Mouse (Mus musculus) CD8-positive naive resting alpha-beta T cell, adult 2 months (primary cell): ENCODE results near the gene Mbd5.
"Not testable (repeated sequence)": the region's sequence is repeated elsewhere in the genome, so short reads cannot be mapped to it uniquely, and the experiment has no call there.

ENCODE experiments used
- DNase-seq, 2 experiments: peaks; one replicate each; pipeline ENCODE4 v3.0.0; 2022; ENCODE audit warnings: low read depth in 2 of 2, low spot score in 2 of 2

The Mbd5 gene

GRCm38 (mm10) chr2:49160232-49160947, 211.1 kb downstream of the Mbd5 start:
- DNase-seq = no peak

- DNase-seq = no peak
These were observed 220.5 kb downstream of the Mbd5 start for GRCm38 (mm10) chr2:49169766-49170165.

DNA sequence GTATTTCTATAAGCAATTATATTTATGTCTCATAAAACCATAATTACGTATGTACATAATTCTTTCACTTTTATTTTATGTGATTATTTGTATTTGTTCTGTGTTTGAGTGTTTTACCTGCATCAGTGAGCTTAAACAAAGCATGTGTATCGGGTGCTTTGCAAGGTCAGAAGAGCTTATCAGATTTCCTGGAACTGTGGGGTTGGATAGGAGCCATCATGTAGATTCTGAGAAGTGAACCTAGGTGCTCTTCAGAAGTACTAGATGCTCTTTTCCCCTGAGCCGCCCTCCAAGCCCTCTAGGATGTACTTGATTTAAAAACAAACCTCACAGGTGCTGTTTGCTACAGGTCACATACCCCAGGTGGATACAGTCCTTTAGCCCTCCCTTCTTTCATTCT, 227.7 kb downstream of the Mbd5 start:
- no peak for DNase-seq

DNA sequence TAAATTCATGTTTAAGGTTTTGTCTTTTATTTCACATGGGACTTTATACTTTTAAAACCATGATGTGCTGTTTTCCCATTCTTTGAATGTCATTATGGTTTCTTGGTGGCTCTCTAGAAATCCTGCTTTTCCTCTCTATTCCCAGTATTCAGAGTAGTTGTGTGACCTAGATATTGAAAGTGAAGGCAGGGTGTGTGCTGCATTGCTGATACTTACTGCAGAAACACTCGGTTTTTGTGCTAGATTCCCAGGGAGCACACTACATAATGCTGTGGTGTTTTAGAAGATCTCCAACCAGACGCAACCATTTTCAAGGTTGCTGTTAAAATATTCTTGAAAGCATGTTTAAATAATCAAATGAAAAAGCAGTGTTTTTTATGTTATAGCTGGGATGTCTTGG, 241.7 kb downstream of the Mbd5 start:
- DNase-seq = no peak

- no peak for DNase-seq
These were observed 242.4 kb downstream of the Mbd5 start for GRCm38 (mm10) chr2:49191695-49192094.

DNA sequence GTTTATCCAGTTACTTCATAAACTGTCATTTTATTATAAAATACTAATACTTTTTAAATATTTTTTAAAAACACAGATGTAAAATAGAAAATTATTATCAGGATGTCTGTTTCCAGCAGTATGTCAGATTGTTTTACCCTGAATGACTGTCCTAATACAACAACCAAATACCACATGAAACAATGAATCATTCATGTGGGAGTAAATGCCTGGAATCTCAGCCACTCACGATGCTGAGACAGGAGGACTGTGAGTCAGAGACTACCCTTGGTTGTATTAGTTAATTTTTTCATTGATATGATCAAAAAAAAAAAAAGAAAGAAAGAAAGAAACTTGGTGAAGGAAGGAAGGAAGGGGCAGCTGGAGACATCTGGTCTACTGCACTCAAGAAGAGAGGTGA, 254.8 kb downstream of the Mbd5 start:
- no peak for DNase-seq

- not testable (repeated sequence) for DNase-seq
These were observed 256.4 kb downstream of the Mbd5 start for GRCm38 (mm10) chr2:49205692-49206091.

GRCm38 (mm10) chr2:49209349-49209748, 260.0 kb downstream of the Mbd5 start:
- no peak for DNase-seq

- DNase-seq = no peak
These were observed 261.1 kb downstream of the Mbd5 start for GRCm38 (mm10) chr2:49210408-49210807.

GRCm38 (mm10) chr2:49229725-49230124, 280.4 kb downstream of the Mbd5 start:
- DNase-seq = no peak

- DNase-seq = no peak
These were observed 284.8 kb downstream of the Mbd5 start for GRCm38 (mm10) chr2:49234064-49234463.

- no peak for DNase-seq
These were observed 292.4 kb downstream of the Mbd5 start for GRCm38 (mm10) chr2:49241715-49242114.

GRCm38 (mm10) chr2:49264092-49264491, 314.8 kb downstream of the Mbd5 start:
- DNase-seq = no peak

- DNase-seq = no peak
These were observed 323.1 kb downstream of the Mbd5 start for GRCm38 (mm10) chr2:49272295-49272967.

- no peak for DNase-seq
These were observed 326.9 kb downstream of the Mbd5 start for GRCm38 (mm10) chr2:49276017-49276722.

GRCm38 (mm10) chr2:49280496-49280895, 331.2 kb downstream of the Mbd5 start:
- no peak for DNase-seq

DNA sequence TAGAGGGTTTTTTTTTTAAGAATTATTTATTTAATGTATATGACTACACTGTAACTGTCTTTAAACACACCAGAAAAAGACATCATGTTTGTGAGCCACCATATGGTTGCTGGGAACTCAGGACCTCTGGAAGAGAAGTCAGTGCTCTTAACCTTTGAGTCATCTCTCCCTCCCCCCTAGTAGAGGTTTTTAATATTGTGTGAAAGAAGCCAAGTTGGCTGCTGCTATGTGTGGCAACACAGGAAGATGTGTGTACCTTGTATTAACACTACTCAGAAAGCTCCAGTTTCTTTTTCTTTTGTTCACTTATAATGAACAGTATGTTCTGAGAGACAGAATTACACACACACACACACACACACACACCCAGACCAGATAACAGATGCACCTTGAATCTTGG, 334.3 kb downstream of the Mbd5 start:
- DNase-seq = no peak

DNA sequence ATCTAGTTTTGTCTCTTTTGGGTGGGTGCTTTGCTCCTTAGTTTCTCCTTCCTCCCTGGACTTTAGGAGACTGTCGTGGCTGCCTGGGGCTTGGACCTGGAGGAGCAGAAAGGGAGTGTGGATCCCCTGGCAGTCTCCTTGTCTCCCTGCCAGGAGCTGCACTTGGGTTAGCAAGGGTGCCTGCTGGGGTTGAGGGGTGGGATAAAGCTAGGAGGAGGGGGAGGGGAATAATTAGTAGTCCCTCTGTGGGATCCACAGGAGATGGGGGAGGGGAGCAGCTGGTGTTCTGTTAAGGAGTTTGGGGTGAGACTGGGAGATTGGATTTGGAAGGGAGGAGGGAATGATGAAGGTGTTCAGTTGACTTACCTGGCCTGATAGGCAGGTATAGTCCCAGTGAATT, 337.7 kb downstream of the Mbd5 start:
- DNase-seq = no peak

- DNase-seq = no peak
These were observed 342.4 kb downstream of the Mbd5 start for GRCm38 (mm10) chr2:49291709-49292108.

- peak; percentile 69 to 82 for DNase-seq
These were observed 363.5 kb downstream of the Mbd5 start for GRCm38 (mm10) chr2:49312629-49313447.

- DNase-seq = no peak
These were observed 384.3 kb downstream of the Mbd5 start for GRCm38 (mm10) chr2:49333594-49333993.
